Mouse (Mus musculus) frontal cortex, postnatal 14 days (tissue): Measurements from ENCODE around the gene Oit1.

Source experiments
- DNase-seq, 2 experiments: peaks; one replicate each; pipeline ENCODE4 v3.0.0; 2022; ENCODE audit warnings: low spot score in 2 of 2

Oit1 gene

DNA sequence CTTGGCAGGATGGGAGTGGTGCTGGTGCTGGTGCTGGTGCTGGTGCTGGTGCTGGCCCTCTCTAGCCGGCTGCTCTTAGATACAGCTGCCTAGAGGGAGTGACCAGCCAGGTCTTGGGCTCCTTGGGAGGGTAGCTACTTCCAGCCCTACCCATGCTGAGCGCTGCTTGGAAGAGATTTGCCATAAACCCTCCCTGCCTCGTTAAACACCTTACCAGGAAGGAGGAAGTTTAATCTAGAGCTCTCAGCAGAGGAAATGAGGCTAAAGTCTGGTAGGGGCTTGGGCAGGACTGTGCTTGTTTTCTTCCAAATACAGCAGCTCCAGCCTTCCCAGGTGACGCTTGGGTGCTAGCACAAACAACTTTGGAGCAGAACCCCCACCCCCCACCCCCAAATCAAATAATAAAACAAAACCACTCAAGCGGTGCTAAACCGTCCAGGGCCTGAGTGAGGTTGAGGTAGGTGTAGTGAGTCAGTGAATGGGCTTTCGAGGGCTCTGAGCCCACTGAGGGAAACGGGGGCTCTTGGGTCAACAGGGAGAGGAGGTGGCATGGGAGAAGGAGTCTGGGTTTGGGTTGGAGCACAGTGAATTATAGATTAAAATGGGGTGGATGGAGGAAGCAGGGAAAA lies at the start of gene Oit1:
TSS of gene Oit1 (minus strand) at position 70 of the 629 bp plus-strand sequence.
- DNase-seq = no peak

DNA sequence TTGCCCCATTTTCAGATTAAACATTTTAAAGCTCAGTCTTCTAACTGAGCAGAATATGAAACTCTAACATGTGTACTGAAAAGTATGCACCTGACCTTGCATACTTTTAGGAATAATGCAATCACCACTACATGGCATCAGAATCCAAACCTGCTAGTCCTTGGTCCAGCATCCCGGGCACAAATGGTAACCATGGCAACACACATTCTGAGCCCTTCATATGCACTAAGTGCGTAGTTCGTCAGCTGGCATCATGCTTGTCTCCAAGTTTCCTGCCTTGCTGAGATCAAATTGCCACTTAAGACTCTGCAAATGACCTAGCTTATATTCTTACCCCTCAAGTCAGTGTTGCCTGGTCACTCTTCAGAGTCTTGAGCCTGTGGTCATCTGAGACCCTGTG lies 44.3 kb upstream of the Oit1 start:
- no peak for DNase-seq

DNA sequence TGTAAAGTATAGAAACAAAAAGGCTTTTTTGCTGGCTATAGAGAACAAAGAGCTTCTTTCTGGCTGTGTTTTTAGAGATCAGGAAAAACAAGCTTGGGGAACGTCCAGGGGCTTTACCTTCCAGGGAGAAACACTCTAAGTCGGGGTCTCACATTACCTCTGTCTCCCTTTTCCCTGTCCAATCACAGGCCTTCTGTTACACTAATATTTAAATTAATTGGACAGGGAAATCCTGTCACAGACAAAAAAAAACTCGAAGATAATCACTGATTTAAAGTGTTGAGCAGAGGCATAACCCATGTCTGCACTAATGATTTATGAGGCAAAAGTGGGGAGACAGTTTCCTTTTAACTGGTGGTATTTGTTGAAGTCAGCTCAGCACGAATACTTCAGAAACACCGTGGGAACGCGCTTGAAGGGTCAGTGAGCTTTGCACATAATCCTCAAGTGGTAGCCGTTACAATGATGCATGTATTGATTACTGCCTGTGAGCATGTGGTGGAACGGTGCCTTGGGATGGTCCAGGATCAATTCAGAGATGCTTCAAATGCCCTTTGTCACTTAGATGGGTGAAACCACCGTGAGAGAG lies 42.7 kb upstream of the Oit1 start:
- DNase-seq = no peak

DNA sequence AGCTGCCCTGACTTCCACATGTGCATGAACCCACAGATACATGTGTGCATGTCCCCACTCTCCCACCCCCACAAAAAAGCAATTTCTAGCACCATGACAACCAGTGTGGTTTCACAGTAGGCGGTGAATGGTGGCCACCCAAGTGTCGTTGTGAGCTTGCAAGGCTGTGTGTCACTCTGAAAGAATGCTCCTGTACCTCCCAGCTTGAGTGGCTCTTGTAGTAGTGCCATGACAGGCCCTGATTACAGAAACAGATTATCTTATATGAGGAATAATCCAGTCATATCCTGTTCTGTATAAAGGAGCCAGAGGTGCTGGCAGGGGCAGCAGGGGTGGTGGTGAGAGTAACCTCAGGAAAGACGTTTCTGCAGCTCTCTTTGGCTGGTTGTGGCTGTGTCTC lies 40.1 kb upstream of the Oit1 start:
- no peak for DNase-seq

DNA sequence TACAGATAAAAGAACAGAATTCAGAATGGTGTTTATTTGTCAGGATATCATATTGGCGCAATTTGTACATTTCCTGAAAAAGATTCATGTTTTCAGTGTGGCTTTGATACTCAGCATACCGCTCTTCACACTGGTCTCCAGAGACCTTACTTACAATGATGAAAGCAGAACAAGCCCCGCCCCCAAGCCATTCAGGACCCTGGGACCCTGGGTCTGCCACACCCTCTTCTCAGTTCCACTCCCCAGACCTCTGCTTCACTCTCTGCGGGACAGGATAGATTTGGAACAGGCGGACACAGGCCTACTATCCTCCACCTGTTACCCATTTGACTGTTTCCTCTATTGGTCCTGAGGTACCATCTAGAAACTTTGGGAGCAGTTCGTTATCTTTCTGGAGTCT lies 27.4 kb upstream of the Oit1 start:
- no peak for DNase-seq

DNA sequence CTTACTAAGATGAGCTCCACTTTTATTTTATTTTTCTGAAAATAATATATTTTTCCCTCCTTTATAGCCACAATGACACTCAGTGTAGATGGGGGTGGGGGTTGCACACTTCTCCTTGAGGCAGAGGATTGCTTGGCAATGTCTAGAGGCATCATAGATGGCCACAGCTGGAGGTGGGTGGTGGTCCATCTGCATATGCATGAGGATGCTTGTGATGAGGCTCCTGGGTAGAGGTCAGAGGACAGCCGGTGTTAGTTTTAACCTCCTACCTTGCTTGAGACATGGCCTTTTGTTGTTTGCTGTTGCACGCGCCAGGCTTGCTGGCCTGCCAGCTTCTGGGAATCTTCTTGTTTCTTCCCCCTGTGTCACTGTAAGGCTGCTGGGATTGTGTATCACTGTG lies 24.8 kb upstream of the Oit1 start:
- no peak for DNase-seq

DNA sequence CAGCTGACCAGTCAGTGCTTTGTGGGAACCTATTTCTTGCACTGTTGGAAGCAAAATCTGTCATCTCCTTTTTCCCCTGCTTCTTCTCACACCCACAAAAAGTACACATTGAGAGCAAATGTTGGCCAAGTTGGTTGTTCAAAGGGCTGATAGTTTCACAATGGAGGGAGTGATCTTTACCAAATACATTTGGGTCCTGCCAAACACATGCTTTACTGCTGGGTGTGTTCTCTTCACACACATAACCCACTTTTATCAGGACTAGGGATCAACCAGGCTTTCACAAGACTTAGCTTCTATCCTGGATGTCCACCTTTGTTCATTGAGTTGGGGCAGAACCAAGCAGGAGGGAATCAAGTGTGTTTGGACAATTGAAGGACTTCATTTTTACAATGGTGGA lies 20.0 kb upstream of the Oit1 start:
- no peak for DNase-seq

DNA sequence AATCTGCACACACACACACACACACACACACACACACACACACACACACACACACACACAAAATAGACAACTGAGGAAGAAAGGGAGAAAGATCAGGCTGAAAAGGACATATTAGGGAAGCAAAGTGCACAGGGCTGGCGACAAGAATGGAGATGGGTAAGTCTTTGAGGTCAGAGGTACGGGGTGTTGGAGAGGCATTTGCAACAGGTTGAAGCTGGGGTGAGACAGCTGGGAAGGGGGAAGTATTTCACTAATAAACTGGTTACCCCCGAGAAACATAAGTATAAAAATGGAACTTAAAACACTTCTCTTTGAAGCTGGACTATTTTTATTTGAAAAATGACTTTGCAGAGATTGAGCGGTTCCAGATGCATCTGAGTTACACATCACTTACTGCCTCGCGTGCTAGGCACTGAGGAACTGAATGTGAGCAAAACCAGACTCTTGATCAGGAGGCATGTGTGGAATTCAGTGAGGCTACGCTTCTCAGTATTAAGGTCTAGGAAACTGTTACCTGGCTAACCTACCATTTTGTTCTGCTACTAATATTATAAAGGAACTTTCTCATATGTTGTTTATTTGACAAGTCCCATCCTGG lies 17.2 kb upstream of the Oit1 start:
- no peak for DNase-seq

DNA sequence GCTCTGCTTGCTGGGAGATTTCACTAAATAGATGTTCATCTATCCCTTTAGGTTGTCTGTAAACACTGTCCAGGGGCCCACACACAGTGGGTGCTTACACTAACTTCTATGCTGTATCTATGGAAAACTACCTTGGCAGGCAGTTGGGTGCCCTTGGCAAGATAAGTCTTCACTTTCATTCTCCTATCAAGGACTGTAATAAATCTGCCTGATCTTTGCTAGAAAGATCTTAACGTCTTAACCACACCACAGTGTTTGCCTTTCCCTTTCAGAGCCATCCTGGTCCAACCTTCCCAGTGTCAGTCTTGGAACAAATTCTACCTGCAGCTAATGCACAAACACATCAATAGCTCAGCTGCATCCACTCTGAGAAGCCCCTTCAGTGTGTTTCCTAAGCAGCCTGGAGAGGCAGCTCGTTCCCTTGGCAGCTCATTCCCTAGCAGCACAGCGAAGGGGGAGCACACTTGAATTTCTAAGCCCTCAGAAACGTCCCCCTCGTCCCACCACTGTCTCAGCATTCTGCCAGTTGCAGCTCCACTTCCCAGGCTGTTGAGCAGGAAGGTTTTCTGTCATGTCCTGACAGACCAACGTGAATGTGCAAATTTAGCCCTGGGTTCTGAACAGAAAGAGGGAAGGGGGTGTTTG lies 13.7 kb upstream of the Oit1 start:
- peak; percentile 8 to 9 for DNase-seq

DNA sequence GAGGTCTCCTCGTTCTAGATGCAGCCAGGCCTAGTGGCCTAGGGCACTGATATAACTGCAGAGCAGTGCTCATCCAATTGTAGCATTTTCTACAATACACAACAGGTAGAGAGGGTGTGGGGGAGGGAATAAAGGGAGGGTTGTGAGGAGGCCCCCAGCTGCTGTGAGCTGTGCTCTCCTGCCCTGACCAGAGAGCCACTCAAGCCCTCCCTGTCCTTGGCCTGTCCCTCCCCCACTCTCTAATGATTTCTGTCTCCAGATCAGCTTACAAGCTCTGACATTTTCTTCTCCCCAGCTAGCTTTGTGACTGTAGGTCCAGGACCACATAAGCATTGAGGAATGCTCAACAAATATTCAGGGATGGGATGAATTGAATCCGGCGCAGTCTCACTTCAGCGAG lies 9.2 kb downstream of the Oit1 start:
- no peak for DNase-seq

DNA sequence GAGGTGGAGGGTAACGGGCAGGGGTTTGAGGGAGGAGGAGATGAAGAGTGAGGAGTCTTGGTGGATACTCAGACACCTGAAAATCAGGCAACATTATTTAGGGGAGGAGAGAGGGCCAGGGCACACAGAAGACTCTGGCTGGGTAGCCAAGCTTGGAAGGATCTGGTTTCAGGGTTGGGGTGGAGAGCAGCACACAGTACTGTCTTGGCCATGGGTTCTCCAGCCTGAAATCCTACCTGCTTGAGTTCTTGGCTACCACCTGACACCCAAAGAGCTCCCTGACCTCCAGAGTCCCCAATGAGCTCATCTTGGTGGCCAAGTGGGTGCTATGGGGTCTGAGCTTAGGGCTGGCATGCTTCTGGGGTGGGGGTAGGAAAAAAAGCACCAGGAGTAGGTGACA lies 9.7 kb downstream of the Oit1 start:
- no peak for DNase-seq

DNA sequence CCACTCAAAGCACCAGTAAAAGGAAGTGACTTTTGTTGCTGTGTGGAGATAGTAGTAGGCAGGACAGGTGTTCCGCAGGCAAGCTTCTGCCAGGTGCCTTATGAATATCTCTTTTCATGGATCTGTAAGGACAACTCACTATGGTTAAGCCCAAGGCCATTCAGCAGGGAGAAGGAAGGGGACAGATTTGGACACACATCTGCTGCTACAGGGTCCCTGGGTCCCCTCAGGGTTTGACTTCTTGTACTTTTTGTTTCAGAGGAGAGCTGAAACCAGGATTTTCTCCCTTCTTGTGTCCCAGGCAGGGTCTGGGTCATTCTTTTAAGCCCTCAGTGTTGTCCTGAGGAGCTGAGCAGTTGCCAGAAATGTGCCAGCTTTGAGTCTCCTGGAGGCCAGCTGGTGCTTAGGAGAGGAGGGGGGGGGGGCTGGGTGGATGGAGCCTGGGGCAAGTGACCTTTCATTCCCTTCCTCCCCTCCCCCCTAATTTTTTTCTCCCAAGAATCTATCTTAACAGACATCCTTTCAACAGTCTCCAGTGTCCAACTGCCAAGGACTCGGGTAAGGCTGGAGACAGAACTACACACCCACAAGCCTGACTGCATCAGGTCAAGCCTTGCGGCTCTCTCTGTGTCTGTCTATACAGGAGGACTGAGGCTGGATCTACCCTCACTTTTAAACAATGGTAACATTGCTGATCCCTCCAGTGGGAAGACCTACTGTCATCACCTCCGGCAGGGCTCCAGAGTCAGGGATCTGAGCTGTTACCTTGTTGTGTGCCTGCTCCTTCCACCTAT lies 10.6 kb downstream of the Oit1 start:
- no peak for DNase-seq

DNA sequence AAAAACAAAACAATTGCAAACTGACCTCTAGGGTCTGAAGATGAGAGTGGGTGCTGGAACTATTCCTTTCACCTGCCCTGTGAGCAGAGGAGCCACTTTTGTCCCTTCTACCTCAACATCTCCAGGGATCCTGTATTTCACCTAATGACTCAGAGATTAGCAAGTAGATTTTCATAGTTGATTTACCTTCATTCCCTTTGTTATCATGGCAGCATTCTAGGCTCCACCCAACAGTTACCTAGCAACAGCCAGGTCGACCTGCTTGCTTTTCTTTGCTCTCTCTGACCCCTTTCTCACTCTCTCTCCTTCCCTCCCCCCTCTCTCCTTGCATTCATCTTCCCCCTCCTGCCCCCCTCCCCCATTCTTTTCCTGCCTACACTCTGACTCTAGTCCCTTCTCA lies 11.4 kb downstream of the Oit1 start:
- DNase-seq = no peak

DNA sequence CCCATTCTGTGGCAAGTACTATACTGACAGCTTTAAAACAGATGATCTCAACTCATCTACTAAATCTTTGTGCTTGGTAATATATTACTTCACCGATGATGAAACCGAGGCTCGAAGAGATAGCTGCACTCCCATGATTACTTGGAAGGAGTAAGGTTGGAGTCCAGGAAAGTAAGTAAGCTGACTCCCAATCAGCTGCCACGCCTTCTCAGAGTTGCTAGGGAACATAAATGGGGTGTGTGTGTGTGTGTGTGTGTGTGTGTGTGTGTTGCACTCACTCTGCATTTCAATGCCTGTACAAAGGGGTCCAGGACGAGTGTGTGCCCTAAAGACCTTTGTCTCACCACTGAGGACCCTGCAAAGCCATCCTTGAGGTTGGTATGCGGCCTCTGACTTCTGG lies 12.7 kb downstream of the Oit1 start:
- no peak for DNase-seq

DNA sequence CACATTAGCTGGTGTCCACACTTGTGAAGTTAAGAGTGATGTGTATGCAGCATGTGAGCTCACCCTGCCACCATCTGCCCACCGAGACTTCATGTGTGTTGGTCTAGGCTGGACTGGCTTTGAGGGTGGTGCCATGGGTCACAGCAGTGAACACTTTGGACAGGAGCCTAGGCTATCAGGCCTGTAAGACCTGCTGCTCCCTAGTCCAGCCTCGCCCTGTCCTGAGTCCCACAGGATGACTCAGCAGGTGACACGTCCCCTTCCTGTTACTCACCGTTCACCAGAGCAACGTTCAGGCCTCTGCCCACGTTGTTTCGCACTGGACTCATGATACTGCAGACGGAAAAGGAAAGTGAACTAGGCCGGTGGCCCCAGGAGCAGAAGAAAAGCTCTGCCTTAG lies 21.7 kb downstream of the Oit1 start:
- no peak for DNase-seq

DNA sequence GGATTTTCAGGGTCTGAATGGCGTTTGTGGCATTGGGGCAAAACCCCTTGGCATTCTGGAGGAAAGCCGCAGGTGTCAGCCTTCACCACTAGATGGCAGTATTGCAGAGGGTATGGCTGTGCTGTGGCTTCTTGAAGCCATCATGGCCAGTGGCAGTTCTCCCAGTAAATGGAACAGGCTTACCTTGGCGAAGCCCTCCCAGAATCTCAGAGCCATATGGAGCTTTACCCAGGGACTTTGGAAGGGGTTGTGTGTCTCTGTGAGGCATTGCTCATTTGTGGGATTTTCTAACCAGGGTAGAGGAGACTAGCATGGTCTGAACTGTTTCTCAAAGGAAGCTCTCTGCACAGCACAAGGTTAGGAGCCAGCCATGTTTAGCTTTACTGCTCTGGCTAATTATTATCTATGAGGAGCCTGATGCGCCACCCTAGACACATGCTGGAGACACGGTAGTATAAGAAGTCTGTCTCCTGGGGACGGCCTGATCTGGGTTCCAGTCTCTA lies 22.5 kb downstream of the Oit1 start:
- peak; percentile 58 to 75 for DNase-seq

DNA sequence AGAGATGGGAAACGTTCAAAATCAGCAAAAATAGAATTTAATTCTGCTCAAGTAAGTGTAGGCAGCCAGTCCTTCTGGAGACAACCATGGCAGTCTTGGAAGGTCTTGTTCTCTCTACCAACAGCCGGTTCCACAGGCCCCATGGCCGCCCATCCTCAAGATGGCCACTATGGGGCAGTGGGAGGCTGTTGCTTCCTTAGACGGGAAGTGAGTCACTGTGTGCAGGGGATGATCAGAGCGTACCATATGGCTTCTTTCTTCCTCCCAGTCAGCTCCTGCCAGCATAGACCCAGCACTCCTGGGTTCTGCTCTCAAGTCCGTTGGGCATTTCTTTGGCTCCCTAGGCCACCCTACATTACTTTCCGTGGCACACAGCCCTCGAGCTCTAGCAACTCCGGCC lies 29.6 kb downstream of the Oit1 start:
- no peak for DNase-seq

DNA sequence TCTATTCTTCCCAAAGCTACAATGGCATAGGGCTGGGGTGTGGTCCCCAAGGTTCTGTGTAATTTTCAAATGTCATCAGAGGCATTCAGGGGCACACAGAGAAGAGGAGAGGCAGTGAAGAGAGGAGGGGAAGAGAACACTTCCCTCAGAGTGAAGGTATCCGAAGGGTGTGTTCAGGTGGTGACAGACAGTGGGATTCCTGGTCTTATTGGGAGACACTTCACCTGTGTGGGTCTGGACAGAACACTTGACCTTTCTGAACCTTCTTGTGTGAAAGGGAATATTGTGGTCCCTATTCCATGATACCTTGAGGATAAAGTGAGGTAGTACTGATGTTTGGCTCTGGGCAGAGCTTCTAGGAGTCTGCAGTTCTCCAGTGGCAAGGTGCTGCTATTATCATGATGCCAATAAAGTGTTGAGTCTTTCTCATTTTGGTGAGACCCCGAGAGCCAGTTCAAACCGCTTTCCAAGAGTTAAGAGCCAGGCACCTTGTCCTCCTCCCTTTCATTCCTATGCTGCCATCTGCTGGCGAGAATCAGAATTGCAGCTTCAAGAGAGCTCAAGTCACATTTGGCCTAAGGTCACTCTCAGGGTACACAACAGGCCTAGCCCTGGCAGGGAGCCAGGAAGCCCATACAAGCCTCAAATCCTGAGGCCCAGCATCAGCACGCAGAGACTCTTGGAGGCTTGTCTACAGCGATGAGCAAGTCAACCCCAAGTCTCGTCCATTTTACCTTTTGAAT lies 32.1 kb downstream of the Oit1 start:
- peak; percentile 67 to 80 for DNase-seq

DNA sequence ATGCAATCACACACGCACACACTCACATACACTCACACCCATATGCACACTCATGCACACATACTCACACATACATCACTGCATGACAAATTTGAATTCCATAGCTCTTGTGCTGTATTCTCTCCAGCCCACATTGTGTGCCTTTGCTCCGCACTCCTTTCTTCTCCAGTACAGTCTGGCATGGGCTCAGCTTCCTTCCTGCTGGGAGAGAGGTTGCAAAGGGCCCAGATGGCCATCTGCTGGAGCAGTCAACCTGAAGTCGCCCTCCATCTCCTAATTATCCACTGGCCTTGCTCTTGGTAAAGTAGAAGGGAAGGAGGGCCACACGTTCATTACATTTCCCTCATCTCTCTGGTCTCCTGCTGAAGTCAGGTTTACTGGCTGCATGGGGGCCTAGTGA lies 33.0 kb downstream of the Oit1 start:
- DNase-seq = no peak

DNA sequence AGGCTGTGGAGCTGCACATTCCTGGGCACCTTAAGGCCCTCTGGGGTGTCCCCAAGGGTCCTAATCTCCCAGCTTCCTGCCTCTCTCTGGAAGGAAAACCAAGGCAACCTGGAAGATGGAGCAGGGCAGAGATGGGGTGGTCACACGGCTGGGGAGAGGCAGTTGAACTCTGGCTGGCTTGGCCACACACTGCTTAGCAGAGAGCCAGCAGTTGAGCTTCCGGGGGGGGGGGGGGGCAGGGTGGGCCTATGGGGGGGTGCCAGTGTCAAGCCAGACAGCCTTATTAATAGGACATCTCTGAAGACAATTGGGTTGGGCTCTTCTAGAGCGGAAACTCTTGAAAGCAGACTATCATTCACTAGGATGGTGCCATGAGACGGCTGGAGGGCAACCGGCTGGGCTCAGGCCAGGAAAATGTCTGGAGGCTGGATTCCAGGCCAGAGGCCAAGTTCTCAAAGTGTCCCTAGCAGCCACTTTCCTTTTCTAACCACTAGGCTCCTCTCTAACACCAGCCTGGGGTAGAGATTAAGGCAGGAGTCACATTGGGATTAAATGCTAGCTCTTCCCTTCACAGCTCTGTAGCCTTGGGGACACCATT lies 35.9 kb downstream of the Oit1 start:
- DNase-seq = no peak

DNA sequence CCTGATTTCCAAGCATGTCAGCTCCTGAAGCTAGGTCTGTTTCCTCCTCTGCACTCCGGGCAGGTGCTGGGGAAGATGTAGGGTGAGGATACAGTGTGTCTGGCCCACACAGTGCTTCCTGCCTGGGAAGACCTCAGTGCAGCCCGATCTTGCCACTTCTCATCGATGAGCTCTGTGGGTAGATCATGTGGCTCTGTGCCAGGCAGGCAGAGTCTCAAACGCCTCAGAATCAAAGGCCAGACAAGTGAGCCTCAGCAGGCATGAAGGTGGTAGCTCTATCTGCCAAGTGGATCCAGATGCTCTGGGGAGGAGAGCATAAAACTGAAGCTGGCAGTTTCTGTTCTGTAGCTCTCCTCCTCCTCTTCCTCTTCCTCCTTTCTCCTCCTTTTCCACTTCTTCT lies 38.3 kb downstream of the Oit1 start:
- no peak for DNase-seq
